Mouse (Mus musculus) heart, postnatal 0 days (tissue): ENCODE measurements around the gene Ddi1. TPM values are rescaled to one million over a fixed set of nuclear protein-coding genes. Genes with fewer than 3 reads are reported as not detected.

Experiments
- ATAC-seq: fragments of 200-750 bp; cut with Nextera tagmentation; 2 replicates; pipeline ENCODE4 v1.8.0; 2017; ENCODE audit warnings: low read depth, moderate number of reproducible peaks, moderate library complexity; ENCODE audit not compliant: insufficient read depth
- DNase-seq: peaks from one replicate; pipeline ENCODE4 v3.0.0-alpha.2; 2016; ENCODE audit warnings: low spot score
- H3K27ac ChIP-seq: fragments of 300-500 bp; sonication (generic); 2 replicates; pipeline ENCODE4 v1.5.1; 2014; ENCODE audit warnings: low read depth, mild to moderate bottlenecking
- H3K27me3 ChIP-seq: fragments of 300-500 bp; sonication (generic); 2 replicates; pipeline ENCODE4 v1.6.1; 2014; ENCODE audit warnings: low read length, mixed read lengths; ENCODE audit not compliant: control insufficient read depth, insufficient read depth
- H3K36me3 ChIP-seq: fragments of 300-500 bp; sonication (generic); replicated peaks from 2 replicates; pipeline ENCODE4 v1.6.1; 2014; ENCODE audit warnings: low read length, mixed read lengths; ENCODE audit not compliant: control insufficient read depth, insufficient read depth
- H3K4me1 ChIP-seq: fragments of 300-500 bp; sonication (generic); 2 replicates; pipeline ENCODE4 v1.6.1; 2014; ENCODE audit warnings: antibody characterized with exemption; ENCODE audit not compliant: control insufficient read depth, insufficient read depth
- H3K4me2 ChIP-seq: fragments of 300-500 bp; sonication (generic); 2 replicates; pipeline ENCODE4 v1.6.1; 2014; ENCODE audit warnings: low read depth, mild to moderate bottlenecking, low read length, moderate library complexity
- H3K4me3 ChIP-seq: fragments of 300-500 bp; sonication (generic); 2 replicates; pipeline ENCODE4 v1.5.1; 2014; ENCODE audit warnings: low read depth, low read length
- H3K9ac ChIP-seq: fragments of 300-500 bp; sonication (generic); replicated peaks from 2 replicates; pipeline ENCODE4 v1.6.1; 2014; ENCODE audit warnings: low read depth, low read length, mixed read lengths
- H3K9me3 ChIP-seq: fragments of 300-500 bp; sonication (generic); replicated peaks from 2 replicates; pipeline ENCODE4 v1.6.1; 2016; ENCODE audit warnings: low read length; ENCODE audit not compliant: control insufficient read depth
- CTCF ChIP-seq: IDR thresholded peaks from 2 replicates; pipeline ENCODE4 v1.5.1; 2016; ENCODE audit warnings: antibody characterized with exemption, control low read depth, low read depth
- EP300 ChIP-seq: IDR thresholded peaks from 2 replicates; pipeline ENCODE4 v1.6.1; 2016; ENCODE audit warnings: antibody characterized with exemption, low read depth
- WGBS: fragments of 180-500 bp; shearing (Covaris S2); extraction: QIAGEN DNeasy Blood & Tissue Kit; methylation state at CpG from one replicate; pipeline ENCODE4 v1.1.7; 2014; 5-methylcytosine and 5-hydroxymethylcytosine counted together
- polyA plus RNA-seq: library from polyadenylated mRNA; unstranded; fragments of >200 nt; fragmentation: Nextera tagmentation; extraction: Ambion mirVana; gene quantifications from 2 replicates; pipeline ENCODE4 v1.2.1, GENCODE M21; 2015
- total RNA-seq: library from RNA; depleted of rRNA; stranded (reverse); fragments of >200 nt; gene quantifications from 2 replicates; pipeline ENCODE4 v1.2.3, GENCODE M21; 2014; ENCODE audit warnings: low replicate concordance

The Ddi1 gene
- total and polyA plus RNA-seq, 2 experiments from 2014 or later, result 0.01 TPM; not detected in 1

- H3K9me3 ChIP-seq, result no peaks in the 10 kb centered on the region
- no peak overlapping the region for H3K9ac ChIP-seq
- no peak overlapping the region for H3K4me3 ChIP-seq
- no peak overlapping the region for H3K27ac ChIP-seq
- no peak overlapping the region for H3K4me2 ChIP-seq
- 20% methylated on average over 2 of the region's 2 CpGs for WGBS
- no peak for TF ChIP-seq CTCF
- TF ChIP-seq EP300, result no peak
- no peaks in the 10 kb centered on the region for H3K27me3 ChIP-seq
- H3K4me1 ChIP-seq, result no peaks in the 10 kb centered on the region
- ATAC-seq, result no peak
- no peak for DNase-seq
- H3K36me3 ChIP-seq, result no peaks in the 10 kb centered on the region
These were observed 19.6 kb upstream of the Ddi1 start for GRCm38 (mm10) chr9:6289211-6289696.

- H3K36me3 ChIP-seq, result no peaks in the 10 kb centered on the region
- H3K9me3 ChIP-seq, result no peaks in the 10 kb centered on the region
- H3K9ac ChIP-seq, result no peak overlapping the region
- H3K4me2 ChIP-seq, result no peak overlapping the region
- 26% methylated on average over 1 of the region's 1 CpGs for WGBS
- no peaks in the 10 kb centered on the region for H3K4me1 ChIP-seq
- no peaks in the 10 kb centered on the region for H3K27me3 ChIP-seq
- H3K27ac ChIP-seq, result no peak overlapping the region
- ATAC-seq (no peak), DNase-seq (no peak)
- no peak for TF ChIP-seq EP300
- no peak for TF ChIP-seq CTCF
- no peak overlapping the region for H3K4me3 ChIP-seq
These were observed 17.1 kb upstream of the Ddi1 start for GRCm38 (mm10) chr9:6286770-6287169.

GRCm38 (mm10) chr9:6277526-6277925, 7.9 kb upstream of the Ddi1 start:
- Histone ChIP-seq H3K9ac (no peak overlapping the region), H3K27me3 (no peaks in the 10 kb centered on the region), H3K4me3 (no peak overlapping the region), H3K27ac (no peak overlapping the region), H3K4me2 (no peak overlapping the region), H3K4me1 (no peaks in the 10 kb centered on the region), H3K9me3 (no peaks in the 10 kb centered on the region), H3K36me3 (no peaks in the 10 kb centered on the region)
- TF ChIP-seq CTCF (no peak), EP300 (no peak)
- ATAC-seq (no peak), DNase-seq (no peak)

DNA sequence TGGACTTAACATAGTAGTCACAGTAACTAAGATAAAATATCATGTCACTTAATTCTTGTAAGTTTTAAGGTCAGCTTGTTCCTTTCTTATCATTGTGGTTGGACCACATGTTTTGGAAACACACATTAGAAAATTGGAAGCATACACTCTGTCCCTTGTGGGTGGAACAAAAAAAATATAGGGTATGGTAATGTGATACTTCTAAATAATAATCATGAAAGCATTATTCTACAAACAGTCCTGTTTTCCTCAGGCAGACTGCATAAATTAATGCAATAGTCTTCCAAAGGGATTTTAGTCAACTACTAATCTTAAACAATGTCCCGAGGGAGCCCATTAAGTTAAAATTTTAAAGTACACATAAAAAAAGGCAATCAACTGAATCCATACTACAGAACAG, 6.7 kb upstream of the Ddi1 start:
- 90% methylated on average over 1 of the region's 1 CpGs for whole genome bisulfite sequencing
- ATAC-seq (no peak), DNase-seq (no peak)
- Histone ChIP-seq H3K4me1 (no peaks in the 10 kb centered on the region), H3K9me3 (no peaks in the 10 kb centered on the region), H3K4me2 (no peak overlapping the region), H3K27me3 (no peaks in the 10 kb centered on the region), H3K9ac (no peak overlapping the region), H3K36me3 (no peaks in the 10 kb centered on the region), H3K27ac (no peak overlapping the region), H3K4me3 (no peak overlapping the region)
- no peak for TF ChIP-seq CTCF
- TF ChIP-seq EP300, result no peak

DNA sequence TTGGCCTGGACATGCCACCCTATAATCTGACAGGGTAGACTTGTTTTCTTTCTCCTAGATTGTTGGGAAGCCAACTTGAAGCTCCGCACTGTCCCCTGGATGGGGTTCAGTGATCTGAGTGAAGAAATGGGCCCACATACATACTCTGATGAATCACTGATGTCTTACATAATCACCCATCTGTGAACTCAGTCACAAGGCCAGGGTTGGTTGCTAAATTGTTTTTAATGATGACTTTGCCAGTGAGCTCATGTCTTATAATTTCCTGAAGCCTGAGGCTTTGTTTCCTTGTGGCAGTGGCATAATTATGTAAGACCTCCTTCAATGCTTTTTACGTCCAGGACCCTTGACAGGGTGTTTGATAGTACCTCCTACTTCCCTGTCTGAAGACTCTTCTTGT, 4.8 kb downstream of the Ddi1 start:
- TF ChIP-seq EP300 (no peak), CTCF (no peak)
- Histone ChIP-seq H3K27ac (no peak overlapping the region), H3K9ac (no peak overlapping the region), H3K36me3 (no peaks in the 10 kb centered on the region), H3K4me3 (no peak overlapping the region), H3K4me2 (no peak overlapping the region), H3K9me3 (no peaks in the 10 kb centered on the region), H3K27me3 (no peaks in the 10 kb centered on the region), H3K4me1 (no peaks in the 10 kb centered on the region)
- DNase-seq, result no peak
- WGBS, result 84% methylated on average over 2 of the region's 2 CpGs
- ATAC-seq, result no peak

GRCm38 (mm10) chr9:6257072-6257471, 12.6 kb downstream of the Ddi1 start:
- Histone ChIP-seq H3K9ac (no peak overlapping the region), H3K4me3 (no peak overlapping the region), H3K4me1 (no peaks in the 10 kb centered on the region), H3K27ac (no peak overlapping the region), H3K9me3 (no peaks in the 10 kb centered on the region), H3K4me2 (no peak overlapping the region), H3K36me3 (no peaks in the 10 kb centered on the region), H3K27me3 (no peaks in the 10 kb centered on the region)
- ATAC-seq (no peak), DNase-seq (no peak)
- TF ChIP-seq CTCF (no peak), EP300 (no peak)
